In genomic region chr1:182953165-182953564, GRCm38 (mm10) we compare ENCODE assay signal across 12 mouse cellular contexts. TPM values are rescaled to one million over a fixed set of nuclear protein-coding genes. Genes with fewer than 3 reads are reported as not detected.
DNase-seq lines count a peak whose midpoint lies in the region; ATAC-seq and TF ChIP-seq lines count a peak whose summit lies in the region.
"Had no signal": no experiment of that assay in that cellular context is flagged by ENCODE, and none has a peak within 500 bp of the region (broad histone marks: within the 10 kb centered on the region; RNA-seq: fewer than 3 reads in every experiment).

No protein-coding gene starts in this region.

- H3K27ac ChIP-seq in embryonic facial prominence, embryonic 14.5 days (replicated peaks; ENCODE audit: low read depth, low read length) = no peak overlapping the region
- H3K27ac ChIP-seq in embryonic facial prominence, embryonic 10.5 days (replicated peaks) = no peak overlapping the region
- 0 out of 2 replicates have a peak overlapping the region, but pooled peaks have one; percentile 6 for H3K27ac ChIP-seq in midbrain, embryonic 11.5 days (ENCODE audit: low read depth, low read length)
- H3K27ac ChIP-seq in midbrain, postnatal 0 days (ENCODE audit: low read depth, low read length) = no peak overlapping the region
- H3K27ac ChIP-seq in lung, embryonic 14.5 days (ENCODE audit: low read depth) = no peak overlapping the region
- H3K27ac ChIP-seq in midbrain, embryonic 15.5 days = peak overlapping the region; percentile 38; the same call in 1 of the 2 replicates
- H3K27ac ChIP-seq: neural tube, embryonic 12.5 days had no signal

- DNase-seq in embryonic facial prominence, embryonic 14.5 days (ENCODE audit: low spot score) = no peak
- no peak for DNase-seq in embryonic facial prominence, embryonic 10.5 days (ENCODE audit: low spot score)
- DNase-seq in midbrain, embryonic 11.5 days (ENCODE audit: low spot score, missing footprints) = peak; percentile 31
- DNase-seq in midbrain, postnatal 0 days (ENCODE audit: low spot score) = no peak
- DNase-seq in lung, embryonic 14.5 days = peak; percentile 50
- no peak for DNase-seq in spleen, postnatal 14 days (ENCODE audit: low spot score in 2 of 2)
- DNase-seq in frontal cortex, postnatal 14 days (ENCODE audit: low spot score in 2 of 2) = no peak
- DNase-seq: cerebellum, postnatal 36 days; kidney, postnatal 14 days; thymus, postnatal 14 days had no signal

- 41% methylated on average over 3 of the region's 3 CpGs for WGBS in embryonic facial prominence, embryonic 14.5 days
- 32% methylated on average over 3 of the region's 3 CpGs for WGBS in embryonic facial prominence, embryonic 10.5 days
- WGBS in midbrain, embryonic 11.5 days = 33% methylated on average over 3 of the region's 3 CpGs
- 27% methylated on average over 3 of the region's 3 CpGs for WGBS in midbrain, postnatal 0 days
- WGBS in lung, embryonic 14.5 days = 35% methylated on average over 3 of the region's 3 CpGs
- WGBS in midbrain, embryonic 15.5 days = 19% methylated on average over 3 of the region's 3 CpGs

- no peaks in the 10 kb centered on the region for H3K27me3 ChIP-seq in embryonic facial prominence, embryonic 14.5 days (replicated peaks; ENCODE audit: control insufficient read depth, insufficient read depth, low read length)
- H3K27me3 ChIP-seq in embryonic facial prominence, embryonic 10.5 days (replicated peaks; ENCODE audit: low read depth, poor library complexity, severe bottlenecking) = peaks cover 39% of the 10 kb centered on the region
- no peaks in the 10 kb centered on the region for H3K27me3 ChIP-seq in midbrain, embryonic 11.5 days (ENCODE audit: control insufficient read depth, insufficient read depth, low read length)
- H3K27me3 ChIP-seq in midbrain, postnatal 0 days (ENCODE audit: insufficient read depth, low read length) = no peaks in the 10 kb centered on the region
- H3K27me3 ChIP-seq in lung, embryonic 14.5 days (ENCODE audit: insufficient read depth, low read length) = no peaks in the 10 kb centered on the region
- H3K27me3 ChIP-seq in midbrain, embryonic 15.5 days (replicated peaks) = no peaks in the 10 kb centered on the region

- no peak for TF ChIP-seq CTCF in midbrain, postnatal 0 days (IDR thresholded peaks at IDR 0.05)
- TF ChIP-seq CTCF in lung, embryonic 14.5 days (IDR thresholded peaks at IDR 0.05; ENCODE audit: low read depth) = no peak

- no peaks in the 10 kb centered on the region for H3K9me3 ChIP-seq in embryonic facial prominence, embryonic 14.5 days (ENCODE audit: control insufficient read depth, low read length)
- H3K9me3 ChIP-seq in embryonic facial prominence, embryonic 10.5 days = no peaks in the 10 kb centered on the region
- no peaks in the 10 kb centered on the region for H3K9me3 ChIP-seq in midbrain, embryonic 11.5 days (ENCODE audit: control insufficient read depth, low read length)
- H3K9me3 ChIP-seq in midbrain, postnatal 0 days (ENCODE audit: low read length) = no peaks in the 10 kb centered on the region
- no peaks in the 10 kb centered on the region for H3K9me3 ChIP-seq in lung, embryonic 14.5 days (ENCODE audit: low read depth, low read length)
- H3K9me3 ChIP-seq in midbrain, embryonic 15.5 days = no peaks in the 10 kb centered on the region
- H3K9me3 ChIP-seq: neural tube, embryonic 12.5 days had no signal

- H3K36me3 ChIP-seq in embryonic facial prominence, embryonic 14.5 days (ENCODE audit: control insufficient read depth, insufficient read depth, low read length) = no peaks in the 10 kb centered on the region
- H3K36me3 ChIP-seq in embryonic facial prominence, embryonic 10.5 days (replicated peaks) = no peaks in the 10 kb centered on the region
- no peaks in the 10 kb centered on the region for H3K36me3 ChIP-seq in midbrain, embryonic 11.5 days (ENCODE audit: control insufficient read depth, insufficient read depth, low read length)
- no peaks in the 10 kb centered on the region for H3K36me3 ChIP-seq in midbrain, postnatal 0 days (ENCODE audit: insufficient read depth, low read length)
- no peaks in the 10 kb centered on the region for H3K36me3 ChIP-seq in lung, embryonic 14.5 days (ENCODE audit: insufficient read depth)
- no peaks in the 10 kb centered on the region for H3K36me3 ChIP-seq in midbrain, embryonic 15.5 days (replicated peaks)
- H3K36me3 ChIP-seq: neural tube, embryonic 12.5 days had no signal

- H3K4me3 ChIP-seq in embryonic facial prominence, embryonic 14.5 days (ENCODE audit: low read depth, low read length) = no peak overlapping the region
- no peak overlapping the region for H3K4me3 ChIP-seq in embryonic facial prominence, embryonic 10.5 days
- no peak overlapping the region for H3K4me3 ChIP-seq in midbrain, embryonic 11.5 days (ENCODE audit: low read depth, low read length)
- H3K4me3 ChIP-seq in midbrain, postnatal 0 days (ENCODE audit: low read depth, low read length) = no peak overlapping the region
- H3K4me3 ChIP-seq in lung, embryonic 14.5 days (ENCODE audit: low read depth, low read length) = no peak overlapping the region
- no peak overlapping the region for H3K4me3 ChIP-seq in midbrain, embryonic 15.5 days
- H3K4me3 ChIP-seq: neural tube, embryonic 12.5 days had no signal

- peak; percentile 36; the same call in 1 of the 2 replicates for ATAC-seq in embryonic facial prominence, embryonic 14.5 days (ENCODE audit: low read depth)
- no peak for ATAC-seq in midbrain, embryonic 11.5 days (ENCODE audit: low FRiP score)
- no peak for ATAC-seq in midbrain, postnatal 0 days (ENCODE audit: low FRiP score)
- peak; percentile 41; the same call in 1 of the 2 replicates for ATAC-seq in lung, embryonic 14.5 days (ENCODE audit: insufficient read depth)
- ATAC-seq in midbrain, embryonic 15.5 days (replicated peaks) = peak; percentile 57

- no peak overlapping the region for H3K9ac ChIP-seq in embryonic facial prominence, embryonic 14.5 days (ENCODE audit: low read depth, low read length)
- H3K9ac ChIP-seq in midbrain, embryonic 11.5 days (ENCODE audit: low read length) = no peak overlapping the region
- H3K9ac ChIP-seq in midbrain, postnatal 0 days (replicated peaks; ENCODE audit: low read length, poor library complexity, severe bottlenecking) = no peak overlapping the region
- H3K9ac ChIP-seq in lung, embryonic 14.5 days = no peak overlapping the region
- no peak overlapping the region for H3K9ac ChIP-seq in midbrain, embryonic 15.5 days
- H3K9ac ChIP-seq: neural tube, embryonic 12.5 days had no signal

- peaks cover 16% of the 10 kb centered on the region for H3K4me1 ChIP-seq in embryonic facial prominence, embryonic 14.5 days (ENCODE audit: control insufficient read depth, insufficient read depth, low read length)
- H3K4me1 ChIP-seq in embryonic facial prominence, embryonic 10.5 days = peaks cover 44% of the 10 kb centered on the region
- H3K4me1 ChIP-seq in midbrain, embryonic 11.5 days (ENCODE audit: control insufficient read depth, insufficient read depth, low read length) = peaks cover 9% of the 10 kb centered on the region
- H3K4me1 ChIP-seq in midbrain, postnatal 0 days (ENCODE audit: insufficient read depth, low read length) = peaks cover 12% of the 10 kb centered on the region
- peaks cover 14% of the 10 kb centered on the region for H3K4me1 ChIP-seq in lung, embryonic 14.5 days (ENCODE audit: insufficient read depth)
- peaks cover 26% of the 10 kb centered on the region for H3K4me1 ChIP-seq in midbrain, embryonic 15.5 days

- H3K4me2 ChIP-seq in embryonic facial prominence, embryonic 14.5 days (ENCODE audit: low read depth, low read length) = no peak overlapping the region
- no peak overlapping the region for H3K4me2 ChIP-seq in midbrain, embryonic 11.5 days
- H3K4me2 ChIP-seq in midbrain, postnatal 0 days (ENCODE audit: low read depth, low read length, poor library complexity, severe bottlenecking) = no peak overlapping the region
- H3K4me2 ChIP-seq in lung, embryonic 14.5 days = no peak overlapping the region
- no peak overlapping the region for H3K4me2 ChIP-seq in midbrain, embryonic 15.5 days
- H3K4me2 ChIP-seq: neural tube, embryonic 12.5 days had no signal

RNA-seq across cellular contexts. Expression of gene Tlr5, which starts 1.4 kb away (rescaled TPM):
- 2.4 TPM in 2 replicates for polyA plus RNA-seq in embryonic facial prominence, embryonic 14.5 days (2014; fragmentation: Nextera tagmentation; extraction: Ambion mirVana)
- 0.15 and 0.37 TPM in 2 replicates for polyA plus RNA-seq in embryonic facial prominence, embryonic 10.5 days (2016; fragmentation: Nextera tagmentation; extraction: Ambion mirVana)
- 0.57 and 0.79 TPM in 2 replicates for polyA plus RNA-seq in midbrain, embryonic 11.5 days (2014; fragmentation: Nextera tagmentation; extraction: Ambion mirVana)
- total RNA-seq in midbrain, postnatal 0 days (2014; rRNA removed) = 0.11 and 0.19 TPM in 2 replicates
- 0.21 and 0.23 TPM in 2 replicates for polyA plus RNA-seq in midbrain, postnatal 0 days (2015; fragmentation: Nextera tagmentation; extraction: Ambion mirVana)
- polyA plus RNA-seq in lung, embryonic 14.5 days (2014; fragmentation: Nextera tagmentation; extraction: Ambion mirVana) = 1.2 and 1.8 TPM in 2 replicates
- 0.17 and 0.45 TPM in 2 replicates for polyA plus RNA-seq in midbrain, embryonic 15.5 days (2015; fragmentation: Nextera tagmentation; extraction: Ambion mirVana)

Comparison
In these comparisons a context has a peak if more than half of its experiments do, and no peak if none do; other contexts are left out.
1. ATAC-seq: peak in embryonic facial prominence, embryonic 14.5 days (single experiment), lung, embryonic 14.5 days (single experiment) and midbrain, embryonic 15.5 days (single experiment); none in midbrain, embryonic 11.5 days (single experiment) and midbrain, postnatal 0 days (single experiment).
2. DNase-seq: peak in midbrain, embryonic 11.5 days (single experiment) and lung, embryonic 14.5 days (single experiment); none in embryonic facial prominence, embryonic 14.5 days (single experiment), embryonic facial prominence, embryonic 10.5 days (single experiment), midbrain, postnatal 0 days (single experiment), spleen, postnatal 14 days (0 of 2) and frontal cortex, postnatal 14 days (0 of 2).
3. H3K27ac ChIP-seq: peak in midbrain, embryonic 11.5 days (single experiment) and midbrain, embryonic 15.5 days (single experiment); none in embryonic facial prominence, embryonic 14.5 days (single experiment), embryonic facial prominence, embryonic 10.5 days (single experiment), midbrain, postnatal 0 days (single experiment) and lung, embryonic 14.5 days (single experiment).